Mouse (Mus musculus) fibroblast of lung, adult 2 months (primary cell): ENCODE data around the gene Slc5a4b.

ENCODE experiments used
- DNase-seq: peaks from one replicate; pipeline ENCODE4 v3.0.0-alpha.2; 2011; ENCODE audit warnings: low read depth

The Slc5a4b gene

GRCm38 (mm10) chr10:76036962-76037361 lies 73.8 kb downstream of the Slc5a4b start:
- no peak for DNase-seq

- DNase-seq = no peak
Observed at GRCm38 (mm10) chr10:76035277-76035676, 75.5 kb downstream of the Slc5a4b start.

- no peak for DNase-seq
Observed at GRCm38 (mm10) chr10:76034001-76034600, 76.7 kb downstream of the Slc5a4b start.

- DNase-seq = no peak
Observed at GRCm38 (mm10) chr10:76033119-76033455, 77.7 kb downstream of the Slc5a4b start.

GRCm38 (mm10) chr10:76032402-76033118 lies 78.2 kb downstream of the Slc5a4b start, which contains the start of gene Zfp280b:
Gene Zfp280b, plus strand, starts transcription at chr10:76032650.
- peak; percentile 80 for DNase-seq

GRCm38 (mm10) chr10:76031511-76032401 lies 79.0 kb downstream of the Slc5a4b start:
- DNase-seq = no peak

- no peak for DNase-seq
Observed at GRCm38 (mm10) chr10:76030496-76030895, 80.3 kb downstream of the Slc5a4b start.

GRCm38 (mm10) chr10:76029276-76029675 lies 81.5 kb downstream of the Slc5a4b start:
- no peak for DNase-seq

GRCm38 (mm10) chr10:76028396-76028795 lies 82.4 kb downstream of the Slc5a4b start:
- DNase-seq = no peak

GRCm38 (mm10) chr10:76028016-76028366 lies 82.8 kb downstream of the Slc5a4b start:
- DNase-seq = no peak

GRCm38 (mm10) chr10:76027127-76028015 lies 83.4 kb downstream of the Slc5a4b start:
- no peak for DNase-seq

GRCm38 (mm10) chr10:76025470-76026190 lies 85.1 kb downstream of the Slc5a4b start:
- no peak for DNase-seq

- DNase-seq = no peak
Observed at GRCm38 (mm10) chr10:76023921-76024320, 86.8 kb downstream of the Slc5a4b start.

- DNase-seq = no peak
Observed at GRCm38 (mm10) chr10:76021728-76022127, 89.0 kb downstream of the Slc5a4b start.

GRCm38 (mm10) chr10:76016886-76017285 lies 93.9 kb downstream of the Slc5a4b start:
- no peak for DNase-seq

GRCm38 (mm10) chr10:76012922-76013321 lies 97.8 kb downstream of the Slc5a4b start:
- DNase-seq = no peak

- no peak for DNase-seq
Observed at GRCm38 (mm10) chr10:76009812-76010211, 100.9 kb downstream of the Slc5a4b start.
